Mouse (Mus musculus): ENCODE measurements around the gene Ccm2l. TPM values are rescaled to one million over a fixed set of nuclear protein-coding genes. Genes with fewer than 3 reads are reported as not detected.
A peak's percentile ranks its signal among the peaks of the same experiment; 100 is the strongest.

Gene Ccm2l
- 4.4 and 5.1 TPM in 2 replicates for polyA plus RNA-seq (2016; fragmentation: Nextera tagmentation; extraction: Ambion mirVana)

- H3K4me3 ChIP-seq: peak within 1 kb of the TSS; percentile 36
- peak within 1 kb of the TSS; percentile 69 for H3K27ac ChIP-seq
- H3K4me1 ChIP-seq: peaks cover 22% of the 10 kb centered on the region; the same call in 1 of the 2 replicates
- DNase-seq (ENCODE audit: low spot score): no peak
- 35% methylated on average over 12 of the region's 12 CpGs for WGBS
- H3K36me3 ChIP-seq: no peaks in the 10 kb centered on the region; the same call in 1 of the 2 replicates
- H3K27me3 ChIP-seq (ENCODE audit: insufficient read depth, poor library complexity, severe bottlenecking): peaks cover 71% of the 10 kb centered on the region
- no peaks in the 10 kb centered on the region for H3K9me3 ChIP-seq
Measured at GRCm38 (mm10) chr2:153065747-153066508, at the start of gene Ccm2l. TSS of gene Ccm2l (plus strand) at chr2:153065955.

GRCm38 (mm10) chr2:153016786-153017185 lies 49.0 kb upstream of the Ccm2l start:
- Histone ChIP-seq H3K9me3 (no peaks in the 10 kb centered on the region), H3K27ac (no peak overlapping the region), H3K4me3 (no peak overlapping the region), H3K36me3 (peaks cover 20% of the 10 kb centered on the region), H3K27me3 (ENCODE audit: insufficient read depth, poor library complexity, severe bottlenecking) (peaks cover 37% of the 10 kb centered on the region), H3K4me1 (peaks cover 15% of the 10 kb centered on the region)
- DNase-seq (ENCODE audit: low spot score): no peak
- WGBS: 45% methylated on average over 5 of the region's 5 CpGs

- H3K27me3 ChIP-seq (ENCODE audit: insufficient read depth, poor library complexity, severe bottlenecking): peaks cover 40% of the 10 kb centered on the region
- no peak overlapping the region for H3K4me3 ChIP-seq
- no peak for DNase-seq (ENCODE audit: low spot score)
- H3K9me3 ChIP-seq: no peaks in the 10 kb centered on the region
- 81% methylated on average over 3 of the region's 3 CpGs for WGBS
- H3K4me1 ChIP-seq: peaks cover 7% of the 10 kb centered on the region
- H3K36me3 ChIP-seq: no peaks in the 10 kb centered on the region
- no peak overlapping the region for H3K27ac ChIP-seq
Measured at GRCm38 (mm10) chr2:153019355-153019754, 46.4 kb upstream of the Ccm2l start.

- Histone ChIP-seq H3K36me3 (no peaks in the 10 kb centered on the region), H3K9me3 (no peaks in the 10 kb centered on the region), H3K27ac (no peak overlapping the region), H3K4me3 (no peak overlapping the region), H3K27me3 (ENCODE audit: insufficient read depth, poor library complexity, severe bottlenecking) (peaks cover 43% of the 10 kb centered on the region), H3K4me1 (no peaks in the 10 kb centered on the region)
- no peak for DNase-seq (ENCODE audit: low spot score)
- 67% methylated on average over 3 of the region's 3 CpGs for WGBS
Measured at GRCm38 (mm10) chr2:153021163-153021562, 44.6 kb upstream of the Ccm2l start.

- no peaks in the 10 kb centered on the region for H3K4me1 ChIP-seq
- no peak overlapping the region for H3K4me3 ChIP-seq
- WGBS: 52% methylated on average over 4 of the region's 4 CpGs
- H3K9me3 ChIP-seq: no peaks in the 10 kb centered on the region
- H3K27ac ChIP-seq: no peak overlapping the region
- DNase-seq (ENCODE audit: low spot score): no peak
- H3K36me3 ChIP-seq: no peaks in the 10 kb centered on the region
- peaks cover 43% of the 10 kb centered on the region for H3K27me3 ChIP-seq (ENCODE audit: insufficient read depth, poor library complexity, severe bottlenecking)
Measured at GRCm38 (mm10) chr2:153022855-153023254, 42.9 kb upstream of the Ccm2l start.

GRCm38 (mm10) chr2:153026052-153026451 lies 39.7 kb upstream of the Ccm2l start:
- Histone ChIP-seq H3K9me3 (no peaks in the 10 kb centered on the region), H3K27me3 (ENCODE audit: insufficient read depth, poor library complexity, severe bottlenecking) (peaks cover 54% of the 10 kb centered on the region), H3K36me3 (no peaks in the 10 kb centered on the region), H3K4me3 (no peak overlapping the region), H3K27ac (no peak overlapping the region), H3K4me1 (no peaks in the 10 kb centered on the region)
- no peak for DNase-seq (ENCODE audit: low spot score)
- WGBS: 69% methylated on average over 7 of the region's 7 CpGs

- no peak overlapping the region for H3K27ac ChIP-seq
- peaks cover 68% of the 10 kb centered on the region for H3K27me3 ChIP-seq (ENCODE audit: insufficient read depth, poor library complexity, severe bottlenecking)
- H3K36me3 ChIP-seq: no peaks in the 10 kb centered on the region
- DNase-seq (ENCODE audit: low spot score): no peak
- WGBS: 59% methylated on average over 4 of the region's 4 CpGs
- H3K9me3 ChIP-seq: no peaks in the 10 kb centered on the region
- peaks cover 12% of the 10 kb centered on the region for H3K4me1 ChIP-seq
- H3K4me3 ChIP-seq: no peak overlapping the region
Measured at GRCm38 (mm10) chr2:153027501-153027900, 38.3 kb upstream of the Ccm2l start.

GRCm38 (mm10) chr2:153030422-153030821 lies 35.3 kb upstream of the Ccm2l start:
- no peak for DNase-seq (ENCODE audit: low spot score)
- no peaks in the 10 kb centered on the region for H3K36me3 ChIP-seq
- H3K4me1 ChIP-seq: peaks cover 12% of the 10 kb centered on the region
- H3K27me3 ChIP-seq (ENCODE audit: insufficient read depth, poor library complexity, severe bottlenecking): peaks cover 83% of the 10 kb centered on the region
- H3K27ac ChIP-seq: no peak overlapping the region
- 29% methylated on average over 4 of the region's 4 CpGs for WGBS
- H3K9me3 ChIP-seq: no peaks in the 10 kb centered on the region
- H3K4me3 ChIP-seq: no peak overlapping the region

- H3K27me3 ChIP-seq (ENCODE audit: insufficient read depth, poor library complexity, severe bottlenecking): peaks cover 85% of the 10 kb centered on the region
- no peak within 1 kb of the TSS for H3K27ac ChIP-seq
- peaks cover 12% of the 10 kb centered on the region for H3K4me1 ChIP-seq
Measured at GRCm38 (mm10) chr2:153031126-153032082, 34.4 kb upstream of the Ccm2l start, which contains the start of gene Xkr7. TSS of gene Xkr7 (plus strand) at chr2:153031852.

GRCm38 (mm10) chr2:153032083-153032842 lies 33.5 kb upstream of the Ccm2l start:
- H3K4me3 ChIP-seq: peak overlapping the region; percentile 66
- H3K9me3 ChIP-seq: no peaks in the 10 kb centered on the region
- H3K36me3 ChIP-seq: no peaks in the 10 kb centered on the region
- DNase-seq (ENCODE audit: low spot score): peak; percentile 93
- no peak overlapping the region for H3K27ac ChIP-seq
- H3K27me3 ChIP-seq (ENCODE audit: insufficient read depth, poor library complexity, severe bottlenecking): peaks cover 85% of the 10 kb centered on the region
- peaks cover 12% of the 10 kb centered on the region for H3K4me1 ChIP-seq
- 1% methylated on average over 52 of the region's 58 CpGs for WGBS

More at GRCm38 (mm10) chr2:153031126-153032082, 34.4 kb upstream of the Ccm2l start, which contains the start of gene Xkr7:
- DNase-seq (ENCODE audit: low spot score): no peak
- H3K9me3 ChIP-seq: no peaks in the 10 kb centered on the region
- H3K36me3 ChIP-seq: no peaks in the 10 kb centered on the region
- peak within 1 kb of the TSS; percentile 66 for H3K4me3 ChIP-seq
- WGBS: 2% methylated on average over 49 of the region's 54 CpGs

- no peak for DNase-seq (ENCODE audit: low spot score)
- no peaks in the 10 kb centered on the region for H3K36me3 ChIP-seq
- peaks cover 12% of the 10 kb centered on the region for H3K4me1 ChIP-seq
- H3K4me3 ChIP-seq: no peak overlapping the region
- WGBS: 18% methylated on average over 4 of the region's 4 CpGs
- H3K27ac ChIP-seq: no peak overlapping the region
- peaks cover 87% of the 10 kb centered on the region for H3K27me3 ChIP-seq (ENCODE audit: insufficient read depth, poor library complexity, severe bottlenecking)
- H3K9me3 ChIP-seq: no peaks in the 10 kb centered on the region
Measured at GRCm38 (mm10) chr2:153032973-153033372, 32.8 kb upstream of the Ccm2l start.

GRCm38 (mm10) chr2:153033545-153034230 lies 32.1 kb upstream of the Ccm2l start:
- 59% methylated on average over 5 of the region's 5 CpGs for WGBS
- H3K27me3 ChIP-seq (ENCODE audit: insufficient read depth, poor library complexity, severe bottlenecking): peaks cover 90% of the 10 kb centered on the region

More at GRCm38 (mm10) chr2:153033545-153034230, 32.1 kb upstream of the Ccm2l start:
- no peak overlapping the region for H3K4me3 ChIP-seq
- peaks cover 12% of the 10 kb centered on the region for H3K4me1 ChIP-seq
- H3K36me3 ChIP-seq: no peaks in the 10 kb centered on the region
- DNase-seq (ENCODE audit: low spot score): no peak
- no peak overlapping the region for H3K27ac ChIP-seq
- H3K9me3 ChIP-seq: no peaks in the 10 kb centered on the region
